Comparison of ENCODE assay signal across 1 mouse cellular context in the genomic region with DNA sequence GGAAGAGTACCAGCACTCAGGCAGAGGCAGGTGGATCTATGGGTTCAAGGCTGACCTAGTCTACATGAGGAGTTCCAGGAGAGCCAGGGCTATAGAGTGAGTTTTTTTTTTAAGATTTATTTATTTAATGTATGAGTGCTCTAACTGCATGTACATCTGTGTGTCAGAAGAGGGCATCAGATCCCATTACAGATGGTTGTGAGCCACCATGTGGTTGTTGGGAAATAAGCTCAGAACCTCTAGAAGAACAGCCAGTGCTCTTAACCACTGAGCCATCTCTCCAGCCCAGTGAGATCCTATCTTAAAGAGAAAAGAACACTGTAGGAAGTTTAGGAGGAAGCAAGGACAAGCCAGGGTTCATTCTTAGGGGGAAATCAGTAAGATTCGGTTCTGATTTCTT.
TF ChIP-seq lines count a peak whose summit lies in the region.

No protein-coding gene starts in this region.

TF ChIP-seq in CH12.LX, 34 proteins besides CTCF, POLR2A, EP300 and RAD21:
- no peak for TF ChIP-seq MEF2A (IDR thresholded peaks at IDR 0.05; ENCODE audit: borderline replicate concordance, low read depth, low read length)
- no peak for TF ChIP-seq E2F4 (IDR thresholded peaks at IDR 0.05; ENCODE audit: insufficient replicate concordance, low read depth, low read length)
- TF ChIP-seq CHD1 (IDR thresholded peaks at IDR 0.05; ENCODE audit: low read depth, low read length): no peak
- peak; percentile 26; the same call in 1 of the 2 replicates for TF ChIP-seq ZNF384 (IDR thresholded peaks at IDR 0.05; ENCODE audit: low read depth, low read length)
- TF ChIP-seq MAFK (IDR thresholded peaks at IDR 0.05; ENCODE audit: insufficient replicate concordance, low read length): no peak
- TF ChIP-seq MXI1 (IDR thresholded peaks at IDR 0.05; ENCODE audit: low read depth, low read length): no peak
- TF ChIP-seq KAT2A (IDR thresholded peaks at IDR 0.05; ENCODE audit: insufficient replicate concordance, low read length): no peak
- TF ChIP-seq POLR2AphosphoS2 (IDR thresholded peaks at IDR 0.05; ENCODE audit: low read depth, low read length): peak; percentile 69; the same call in 1 of the 2 replicates
- TF ChIP-seq TBP (conservative IDR thresholded peaks at IDR 0.05; ENCODE audit: low read depth, low read length): no peak
- no peak for TF ChIP-seq USF1 (IDR thresholded peaks at IDR 0.05; ENCODE audit: low read depth, low read length)
- no peak for TF ChIP-seq UBTF (IDR thresholded peaks at IDR 0.05; ENCODE audit: low read depth, low read length)
- TF ChIP-seq NRF1 (IDR thresholded peaks at IDR 0.05; ENCODE audit: low read depth, low read length): no peak
- TF ChIP-seq HCFC1 (IDR thresholded peaks at IDR 0.05; ENCODE audit: low read depth, low read length): no peak
- TF ChIP-seq BHLHE40 (IDR thresholded peaks at IDR 0.05; ENCODE audit: low read depth, low read length): no peak
